Mouse (Mus musculus) cortical plate, adult 2 months (tissue): ENCODE measurements around the gene Cdr2.

Experiments used
- CTCF ChIP-seq: fragments of 200-500 bp; IDR thresholded peaks from 2 replicates; pipeline ENCODE4 v1.5.1; 2011; ENCODE audit warnings: mild to moderate bottlenecking, control low read depth, low read length; ENCODE audit not compliant: insufficient read depth; ENCODE audit errors: extremely low read depth
- POLR2A ChIP-seq: fragments of 200-500 bp; IDR thresholded peaks from 2 replicates; pipeline ENCODE4 v1.6.1; 2011; ENCODE audit warnings: mild to moderate bottlenecking, low read length, control low read depth; ENCODE audit not compliant: insufficient read depth; ENCODE audit errors: extremely low read depth

- TF ChIP-seq CTCF (no peak), POLR2A (no peak)
These were observed 20.2 kb downstream of the Cdr2 start for GRCm38 (mm10) chr7:120961893-120962292.
